Mouse (Mus musculus) CH12.LX (cell line): ENCODE measurements around the gene Nudt6. TPM values are rescaled to one million over a fixed set of nuclear protein-coding genes. Genes with fewer than 3 reads are reported as not detected.

Source experiments
- DNase-seq: peaks from one replicate; pipeline ENCODE4 v3.0.0-alpha.2; 2013; ENCODE audit errors: extremely low read depth
- H3K27ac ChIP-seq: 2 replicates; pipeline ENCODE4 v1.5.1; 2012; ENCODE audit warnings: low read depth, mild to moderate bottlenecking, control low read depth, moderate library complexity; ENCODE audit not compliant: insufficient read depth
- H3K27me3 ChIP-seq: replicated peaks from 2 replicates; pipeline ENCODE3; 2012; ENCODE audit warnings: inconsistent platforms
- H3K36me3 ChIP-seq, 2 experiments: replicated peaks in 1 of 2; 2 replicates each; pipeline versions ENCODE3 to v1.6.1; 2012; ENCODE audit warnings: inconsistent platforms in 1 of 2, low read length in 1 of 2, mild to moderate bottlenecking in 1 of 2, mixed read lengths in 1 of 2, moderate library complexity in 1 of 2; ENCODE audit not compliant: control insufficient read depth in 1 of 2, insufficient read depth in 1 of 2
- H3K4me1 ChIP-seq, 2 experiments: 2 replicates each; pipeline ENCODE4 v1.6.1; 2012; ENCODE audit warnings: inconsistent platforms in 1 of 2, moderate library complexity in 1 of 2; ENCODE audit not compliant: insufficient read depth in 2 of 2, control insufficient read depth in 1 of 2
- H3K4me2 ChIP-seq: 2 replicates; pipeline ENCODE4 v1.6.1; 2012; ENCODE audit warnings: low read depth, mild to moderate bottlenecking, control low read depth; ENCODE audit not compliant: poor library complexity, insufficient read depth, severe bottlenecking
- H3K4me3 ChIP-seq, 3 experiments: fragments of 150-350 bp in 1 of 3; sonication (generic) in 1 of 3; replicated peaks in 1 of 3; 2 replicates each; pipeline versions ENCODE3 to v1.5.1; 2011 to 2012; ENCODE audit warnings: low read depth in 2 of 3, low read length in 2 of 3, mild to moderate bottlenecking in 2 of 3, moderate library complexity in 2 of 3, control low read depth in 1 of 3, improper control_type of control experiment in 1 of 3, inconsistent platforms in 1 of 3, mixed read lengths in 1 of 3; ENCODE audit not compliant: poor library complexity in 1 of 3
- H3K79me2 ChIP-seq: replicated peaks from 2 replicates; pipeline ENCODE4 v1.6.1; 2012; ENCODE audit warnings: mild to moderate bottlenecking, moderate library complexity; ENCODE audit not compliant: control insufficient read depth, poor library complexity, insufficient read depth, severe bottlenecking; ENCODE audit errors: extremely low read depth
- H3K9ac ChIP-seq: 2 replicates; pipeline ENCODE4 v1.6.1; 2012; ENCODE audit warnings: low read depth, mild to moderate bottlenecking, control low read depth, moderate library complexity; ENCODE audit not compliant: insufficient read depth
- H3K9me3 ChIP-seq: replicated peaks from 2 replicates; pipeline ENCODE3; 2012; ENCODE audit warnings: low read length, inconsistent platforms, mixed read lengths
- BHLHE40 ChIP-seq: IDR thresholded peaks from 2 replicates; pipeline ENCODE4 v1.6.1; 2011; ENCODE audit warnings: mild to moderate bottlenecking, low read depth, low read length, improper control_type of control experiment
- CHD1 ChIP-seq: IDR thresholded peaks from 2 replicates; pipeline ENCODE4 v1.6.1; 2012; ENCODE audit warnings: low read depth, low read length, improper control_type of control experiment, inconsistent platforms
- CHD2 ChIP-seq: IDR thresholded peaks from 2 replicates; pipeline ENCODE4 v1.6.1; 2011; ENCODE audit warnings: low read length, improper control_type of control experiment
- CTCF ChIP-seq, 2 experiments: IDR thresholded peaks in 1 of 2; conservative IDR thresholded peaks in 1 of 2; 2 replicates each; pipeline ENCODE4 v1.5.1; 2011 to 2012; ENCODE audit warnings: low read depth in 2 of 2, low read length in 2 of 2, improper control_type of control experiment in 1 of 2, inconsistent platforms in 1 of 2, mild to moderate bottlenecking in 1 of 2, moderate library complexity in 1 of 2
- E2F4 ChIP-seq: IDR thresholded peaks from 2 replicates; pipeline ENCODE4 v1.6.1; 2011; ENCODE audit warnings: low read depth, low read length, improper control_type of control experiment; ENCODE audit not compliant: insufficient replicate concordance
- ELF1 ChIP-seq: IDR thresholded peaks from 2 replicates; pipeline ENCODE4 v1.6.1; 2014; ENCODE audit warnings: low read depth, mild to moderate bottlenecking, inconsistent platforms, low read length, improper control_type of control experiment
- EP300 ChIP-seq: IDR thresholded peaks from 2 replicates; pipeline ENCODE4 v1.6.1; 2011; ENCODE audit warnings: low read length, improper control_type of control experiment
- ETS1 ChIP-seq: conservative IDR thresholded peaks from 2 replicates; pipeline ENCODE4 v1.6.1; 2012; ENCODE audit warnings: low read depth, mild to moderate bottlenecking, inconsistent platforms, low read length, improper control_type of control experiment, moderate library complexity
- HCFC1 ChIP-seq: IDR thresholded peaks from 2 replicates; pipeline ENCODE4 v1.6.1; 2012; ENCODE audit warnings: low read depth, mild to moderate bottlenecking, inconsistent platforms, low read length, improper control_type of control experiment
- JUN ChIP-seq: IDR thresholded peaks from 2 replicates; pipeline ENCODE4 v1.6.1; 2011; ENCODE audit warnings: low read depth, mild to moderate bottlenecking, low read length, improper control_type of control experiment, moderate library complexity; ENCODE audit not compliant: insufficient read depth
- KAT2A ChIP-seq: IDR thresholded peaks from 2 replicates; pipeline ENCODE4 v1.6.1; 2012; ENCODE audit warnings: low read length, improper control_type of control experiment, inconsistent platforms; ENCODE audit not compliant: insufficient replicate concordance
- MAFK ChIP-seq: IDR thresholded peaks from 2 replicates; pipeline ENCODE4 v1.6.1; 2011; ENCODE audit warnings: low read length, improper control_type of control experiment; ENCODE audit not compliant: insufficient replicate concordance
- MAX ChIP-seq: IDR thresholded peaks from 2 replicates; pipeline ENCODE4 v1.6.1; 2011; ENCODE audit warnings: low read length, improper control_type of control experiment
- MAZ ChIP-seq: IDR thresholded peaks from 2 replicates; pipeline ENCODE4 v1.6.1; 2012; ENCODE audit warnings: low read depth, mild to moderate bottlenecking, inconsistent platforms, low read length, improper control_type of control experiment, moderate library complexity
- MEF2A ChIP-seq: IDR thresholded peaks from 2 replicates; pipeline ENCODE4 v1.6.1; 2014; ENCODE audit warnings: low read depth, mild to moderate bottlenecking, inconsistent platforms, low read length, improper control_type of control experiment, borderline replicate concordance
- MXI1 ChIP-seq: IDR thresholded peaks from 2 replicates; pipeline ENCODE4 v1.6.1; 2011; ENCODE audit warnings: mild to moderate bottlenecking, low read depth, low read length, improper control_type of control experiment
- MYC ChIP-seq: IDR thresholded peaks from 2 replicates; pipeline ENCODE4 v1.6.1; 2011; ENCODE audit warnings: low read depth, mild to moderate bottlenecking, improper control_type of control experiment, low read length
- NELFE ChIP-seq: IDR thresholded peaks from 2 replicates; pipeline ENCODE4 v1.6.1; 2011; ENCODE audit warnings: low read depth, low read length, improper control_type of control experiment
- NRF1 ChIP-seq: IDR thresholded peaks from 2 replicates; pipeline ENCODE4 v1.6.1; 2014; ENCODE audit warnings: low read depth, mild to moderate bottlenecking, inconsistent platforms, low read length, improper control_type of control experiment, moderate library complexity
- PAX5 ChIP-seq: IDR thresholded peaks from 2 replicates; pipeline ENCODE4 v1.6.1; 2012; ENCODE audit warnings: low read length, inconsistent platforms, mixed read lengths
- POLR2A ChIP-seq: IDR thresholded peaks from 2 replicates; pipeline ENCODE4 v1.6.1; 2011; ENCODE audit warnings: low read depth, mild to moderate bottlenecking, improper control_type of control experiment, low read length
- POLR2AphosphoS2 ChIP-seq: IDR thresholded peaks from 2 replicates; pipeline ENCODE4 v1.6.1; 2011; ENCODE audit warnings: low read depth, low read length, improper control_type of control experiment
- RAD21 ChIP-seq: IDR thresholded peaks from 2 replicates; pipeline ENCODE4 v1.6.1; 2011; ENCODE audit warnings: low read depth, mild to moderate bottlenecking, low read length, improper control_type of control experiment, moderate library complexity
- RCOR1 ChIP-seq: conservative IDR thresholded peaks from 2 replicates; pipeline ENCODE4 v1.6.1; 2012; ENCODE audit warnings: low read depth, mild to moderate bottlenecking, inconsistent platforms, low read length, improper control_type of control experiment
- SIN3A ChIP-seq: IDR thresholded peaks from 2 replicates; pipeline ENCODE4 v1.6.1; 2012; ENCODE audit warnings: low read length, improper control_type of control experiment, inconsistent platforms
- SMC3 ChIP-seq: IDR thresholded peaks from 2 replicates; pipeline ENCODE4 v1.6.1; 2011; ENCODE audit warnings: low read depth, low read length, improper control_type of control experiment
- TBP ChIP-seq: conservative IDR thresholded peaks from 2 replicates; pipeline ENCODE4 v1.6.1; 2011; ENCODE audit warnings: low read depth, low read length, improper control_type of control experiment
- TCF12 ChIP-seq: IDR thresholded peaks from 2 replicates; pipeline ENCODE4 v1.6.1; 2014; ENCODE audit warnings: low read depth, mild to moderate bottlenecking, inconsistent platforms, low read length, improper control_type of control experiment
- UBTF ChIP-seq: IDR thresholded peaks from 2 replicates; pipeline ENCODE4 v1.6.1; 2012; ENCODE audit warnings: low read depth, mild to moderate bottlenecking, inconsistent platforms, low read length, improper control_type of control experiment, moderate library complexity
- USF1 ChIP-seq: IDR thresholded peaks from 2 replicates; pipeline ENCODE4 v1.6.1; 2014; ENCODE audit warnings: low read depth, mild to moderate bottlenecking, inconsistent platforms, low read length, improper control_type of control experiment
- USF2 ChIP-seq: conservative IDR thresholded peaks from 2 replicates; pipeline ENCODE4 v1.6.1; 2011; ENCODE audit warnings: low read depth, low read length, improper control_type of control experiment
- ZMIZ1 ChIP-seq: IDR thresholded peaks from 2 replicates; pipeline ENCODE4 v1.6.1; 2012; ENCODE audit warnings: low read depth, mild to moderate bottlenecking, inconsistent platforms, low read length, improper control_type of control experiment
- ZNF384 ChIP-seq: IDR thresholded peaks from 2 replicates; pipeline ENCODE4 v1.6.1; 2012; ENCODE audit warnings: low read depth, low read length, improper control_type of control experiment, inconsistent platforms
- dilution Hi-C: fragments of 300-500 bp; cut with MboI; formaldehyde crosslinking; loops from 2 replicates; pipeline ENCODE4 v1.14.3; 2020; ENCODE audit warnings: low sequenced_read_pairs; ENCODE audit not compliant: extremely low pct_unique_long_range_greater_than_20kb, extremely low pct_ligation_motif_present
- in situ Hi-C: fragments of 300-500 bp; cut with MboI; formaldehyde crosslinking; loops from 3 replicates; pipeline ENCODE4 v1.14.3; 2019; ENCODE audit warnings: low sequenced_read_pairs, low pct_ligation_motif_present, low pct_unique_long_range_greater_than_20kb, mixed read lengths
- polyA plus RNA-seq: library from polyadenylated mRNA; unstranded; fragments of >175 nt; gene quantifications from 2 replicates; pipeline ENCODE4 v1.2.1, GENCODE M21; 2012; ENCODE audit warnings: low read depth; ENCODE audit not compliant: insufficient read length
- total RNA-seq, 2 experiments: library from RNA; depleted of rRNA; stranded (reverse); fragments of 300-350 nt in 1 of 2; fragments of >200 nt in 1 of 2; gene quantifications; 2 replicates each; pipeline ENCODE4 v1.2.3; 2012 to 2014

Gene Nudt6
- total RNA-seq (2012; rRNA removed) (7.7 and 9.4 TPM in 2 replicates), total RNA-seq (2014; rRNA removed) (4.8 and 6.0 TPM in 2 replicates), polyA plus RNA-seq (9.0 and 9.6 TPM in 2 replicates)

- dilution Hi-C loops = no loop called here
- in situ Hi-C loops = no loop called here
- TF ChIP-seq MYC = peak; percentile 82
- TF ChIP-seq NRF1 = peak; percentile 50; the same call in 1 of the 2 replicates
- no peak for TF ChIP-seq PAX5
- TF ChIP-seq MAFK = no peak
- peak; percentile 53; the same call in 1 of the 2 replicates for TF ChIP-seq TCF12
- TF ChIP-seq MEF2A = peak; percentile 39; the same call in 1 of the 2 replicates
- no peak for TF ChIP-seq ZNF384
- TF ChIP-seq ELF1 = peak; percentile 72
- TF ChIP-seq MAX = peak; percentile 91; the same call in 1 of the 2 replicates
- no peak for TF ChIP-seq USF2
- TF ChIP-seq ZMIZ1 = no peak
- TF ChIP-seq KAT2A = peak; percentile 58; the same call in 1 of the 2 replicates
- no peak for TF ChIP-seq RAD21
- TF ChIP-seq MXI1 = peak; percentile 100
- TF ChIP-seq E2F4 = 0 out of 2 replicates have a peak, but pooled peaks have one; percentile 56
- no peak for TF ChIP-seq USF1
- TF ChIP-seq HCFC1 = peak; percentile 81
- TF ChIP-seq TBP = no peak; the same call in 1 of the 2 replicates
- peak; percentile 80 for TF ChIP-seq POLR2A
- TF ChIP-seq ETS1 = peak; percentile 41; the same call in 1 of the 2 replicates
- peak; percentile 84 for TF ChIP-seq CHD2
- TF ChIP-seq POLR2AphosphoS2 = no peak; the same call in 1 of the 2 replicates
- TF ChIP-seq BHLHE40 = peak; percentile 98
- TF ChIP-seq JUN = no peak
- TF ChIP-seq SIN3A = peak; percentile 95
- TF ChIP-seq MAZ = peak; percentile 43; the same call in 1 of the 2 replicates
- no peak for TF ChIP-seq EP300
- TF ChIP-seq UBTF = no peak
- peak; percentile 62; the same call in 1 of the 2 replicates for TF ChIP-seq NELFE
- no peak for TF ChIP-seq SMC3
- no peak; the same call in 1 of the 2 replicates for TF ChIP-seq CHD1
- no peak for TF ChIP-seq CTCF (conservative IDR thresholded peaks at IDR 0.05 in 1 of 2, IDR thresholded peaks at IDR 0.05 in 1 of 2; ENCODE audit: low read depth in 2 of 2, low read length in 2 of 2)
- TF ChIP-seq RCOR1 = 0 out of 2 replicates have a peak, but pooled peaks have one; percentile 7
- Histone ChIP-seq H3K4me3 (peak within 1 kb of the TSS; percentile 78 to 98 (median 96)), H3K27ac (peak within 1 kb of the TSS; percentile 93), H3K9me3 (no peaks in the 10 kb centered on the region), H3K9ac (peak within 1 kb of the TSS; percentile 86), H3K4me2 (peak within 1 kb of the TSS; percentile 95), H3K79me2 (peaks cover 32% of the 10 kb centered on the region), H3K36me3 (peaks cover 2 to 25% of the 10 kb centered on the region in 2 experiments), H3K4me1 (peaks cover 4 to 29% of the 10 kb centered on the region in 2 experiments), H3K27me3 (no peaks in the 10 kb centered on the region)
- peak; percentile 88 for DNase-seq
Measured at GRCm38 (mm10) chr3:37420072-37420471, at the start of gene Nudt6. TSS of gene Nudt6 (minus strand) at chr3:37420211.
